In the genomic region with DNA sequence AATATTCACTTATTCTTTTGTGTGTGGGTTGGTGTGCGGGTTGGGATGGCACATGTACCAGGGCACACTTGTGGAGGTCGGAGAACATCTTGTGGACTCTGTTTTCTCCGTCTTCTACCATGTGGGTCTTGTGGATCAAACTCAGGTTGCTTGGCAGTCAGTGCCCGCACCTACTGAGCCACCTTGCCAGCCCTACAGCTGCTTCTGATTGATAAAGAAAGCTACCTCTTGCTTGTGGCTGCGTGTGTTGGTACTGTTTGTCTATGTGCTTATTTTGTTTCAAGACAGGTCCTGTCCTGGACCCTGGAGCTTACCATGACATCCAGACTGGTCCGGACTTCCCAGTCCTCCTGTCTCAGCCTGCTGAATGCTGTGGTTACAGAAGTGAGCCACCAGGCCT, we compare ENCODE assay signal across 37 mouse cellular contexts. TPM values are rescaled to one million over a fixed set of nuclear protein-coding genes. Genes with fewer than 3 reads are reported as not detected.
DNase-seq lines count a peak whose midpoint lies in the region; ATAC-seq and TF ChIP-seq lines count a peak whose summit lies in the region.
"Had no signal": no experiment of that assay in that cellular context is flagged by ENCODE, and none has a peak within 500 bp of the region (broad histone marks: within the 10 kb centered on the region; RNA-seq: fewer than 3 reads in every experiment).

No protein-coding gene starts in this region.

- H3K4me1 ChIP-seq in liver, embryonic 12.5 days: peaks cover 28% of the 10 kb centered on the region
- H3K4me1 ChIP-seq in liver, postnatal 0 days (ENCODE audit: insufficient read depth): no peaks in the 10 kb centered on the region

- H3K9me3 ChIP-seq in liver, embryonic 12.5 days (replicated peaks): no peaks in the 10 kb centered on the region
- H3K9me3 ChIP-seq in liver, postnatal 0 days (ENCODE audit: low read length): no peaks in the 10 kb centered on the region
- H3K9me3 ChIP-seq: forebrain, embryonic 13.5 days; intestine, embryonic 15.5 days; limb, embryonic 13.5 days had no signal

- H3K27me3 ChIP-seq in liver, embryonic 12.5 days (replicated peaks): peaks cover 16% of the 10 kb centered on the region
- H3K27me3 ChIP-seq in liver, postnatal 0 days (ENCODE audit: insufficient read depth, low read length): 0 out of 2 replicates have a peak, but pooled peaks cover 5% of the 10 kb centered on the region
- H3K27me3 ChIP-seq: intestine, embryonic 15.5 days; limb, embryonic 13.5 days had no signal

- peak; percentile 66; the same call in 1 of the 2 replicates for TF ChIP-seq EP300 in liver, postnatal 0 days (IDR thresholded peaks at IDR 0.05; ENCODE audit: low read depth)

- no peak overlapping the region for H3K9ac ChIP-seq in liver, embryonic 12.5 days
- H3K9ac ChIP-seq in liver, postnatal 0 days (replicated peaks): no peak overlapping the region
- H3K9ac ChIP-seq: forebrain, embryonic 13.5 days; intestine, embryonic 15.5 days; limb, embryonic 13.5 days had no signal

- WGBS in liver, embryonic 12.5 days (ENCODE audit: insufficient replicate concordance): 48% methylated on average over 6 of the region's 6 CpGs
- 65% methylated on average over 6 of the region's 6 CpGs for WGBS in liver, postnatal 0 days (ENCODE audit: insufficient replicate concordance)

- peak; percentile 47 to 77 for DNase-seq in spleen, postnatal 10 days (ENCODE audit: low spot score in 2 of 2)
- DNase-seq in spleen, adult 12 weeks (ENCODE audit: low spot score): no peak
- no peak for DNase-seq in liver, postnatal 0 days
- no peak for DNase-seq in embryo, embryonic 9.5 days (ENCODE audit: extremely low spot score)
- DNase-seq in urinary bladder, postnatal 25 days (ENCODE audit: low spot score): no peak
- no peak for DNase-seq in left cerebral cortex, adult 18-20 months (ENCODE audit: low spot score in 2 of 2)
- DNase-seq: adrenal gland, adult 8-10 months; cerebellum, adult 9-10 months; gastrocnemius, postnatal 14 days; heart, postnatal 14 days; kidney, adult 2 months; kidney, postnatal 36 days; lung, adult 2 months; lung, postnatal 10 days; right cerebral cortex, postnatal 25 days; spleen, adult 18-20 months; thymus, adult 18-20 months; thymus, postnatal 25 days had no signal

- no peak overlapping the region for H3K4me2 ChIP-seq in liver, embryonic 12.5 days
- H3K4me2 ChIP-seq in liver, postnatal 0 days (ENCODE audit: low read depth, low read length): no peak overlapping the region
- H3K4me2 ChIP-seq: forebrain, embryonic 13.5 days; intestine, embryonic 15.5 days; limb, embryonic 13.5 days; midbrain, embryonic 11.5 days had no signal

- H3K27ac ChIP-seq in liver, embryonic 12.5 days: peak overlapping the region; percentile 61
- H3K27ac ChIP-seq in liver, postnatal 0 days (ENCODE audit: low read depth): no peak overlapping the region
- H3K27ac ChIP-seq: forebrain, embryonic 13.5 days; hindbrain, postnatal 0 days; intestine, embryonic 15.5 days; limb, embryonic 13.5 days; macrophage; stomach, postnatal 0 days had no signal

- ATAC-seq in liver, embryonic 12.5 days: peak; percentile 76
- ATAC-seq in liver, postnatal 0 days: peak; percentile 85
- ATAC-seq: activated CD4-positive, CD25-positive, alpha-beta regulatory T cell, adult 4 months; CD4-positive, CD25-positive, alpha-beta regulatory T cell, adult 4 months; forebrain, embryonic 13.5 days; hindbrain, postnatal 0 days; intestine, embryonic 15.5 days; midbrain, embryonic 16.5 days had no signal

- no peaks in the 10 kb centered on the region for H3K36me3 ChIP-seq in liver, embryonic 12.5 days
- H3K36me3 ChIP-seq in liver, postnatal 0 days (replicated peaks; ENCODE audit: insufficient read depth, low read length): no peaks in the 10 kb centered on the region
- H3K36me3 ChIP-seq: intestine, embryonic 15.5 days; limb, embryonic 13.5 days had no signal

- no peak for TF ChIP-seq CTCF in liver, postnatal 0 days (IDR thresholded peaks at IDR 0.05; ENCODE audit: low read depth)

- no peak overlapping the region for H3K4me3 ChIP-seq in liver, embryonic 12.5 days
- no peak overlapping the region for H3K4me3 ChIP-seq in liver, postnatal 0 days (ENCODE audit: low read depth, low read length)
- H3K4me3 ChIP-seq: forebrain, embryonic 13.5 days; intestine, embryonic 15.5 days; limb, embryonic 13.5 days had no signal

RNA-seq across cellular contexts. Expression of gene Ppp1r13b, which starts 15.2 kb away (rescaled TPM):
- polyA plus RNA-seq in liver, embryonic 12.5 days (2016; fragmentation: Nextera tagmentation; extraction: Ambion mirVana): 7.3 and 8.1 TPM in 2 replicates
- polyA plus RNA-seq in liver, postnatal 0 days (2015; fragmentation: Nextera tagmentation; extraction: Ambion mirVana): 4.3 and 4.5 TPM in 2 replicates
- total RNA-seq in left cerebral cortex, adult 18-20 months (2021): 10 to 100 TPM; 58.8 to 67.3 TPM

RNA-seq across cellular contexts. Expression of gene Atp5mpl, which starts 43.7 kb away (rescaled TPM):
- 593 and 604 TPM in 2 replicates for polyA plus RNA-seq in liver, embryonic 12.5 days (2016; fragmentation: Nextera tagmentation; extraction: Ambion mirVana)
- polyA plus RNA-seq in liver, postnatal 0 days (2015; fragmentation: Nextera tagmentation; extraction: Ambion mirVana): 676 and 694 TPM in 2 replicates
- 100 to 1,000 TPM; 353 to 384 TPM for total RNA-seq in left cerebral cortex, adult 18-20 months (2021)

RNA-seq across cellular contexts. Expression of gene Tdrd9, which starts 48.2 kb away (rescaled TPM):
- 0.04 and 0.10 TPM in 2 replicates for polyA plus RNA-seq in liver, embryonic 12.5 days (2016; fragmentation: Nextera tagmentation; extraction: Ambion mirVana)
- 0.15 and 0.21 TPM in 2 replicates for polyA plus RNA-seq in liver, postnatal 0 days (2015; fragmentation: Nextera tagmentation; extraction: Ambion mirVana)
- total RNA-seq in left cerebral cortex, adult 18-20 months (2021): under 1 TPM; 0.26 to 0.33 TPM
- total RNA-seq: granulocyte monocyte progenitor cell, adult 5-6 weeks; neutrophil, adult 5-6 weeks had no signal
- polyA plus RNA-seq: activated CD4-positive, CD25-positive, alpha-beta regulatory T cell, adult 4 months; CD4-positive, CD25-positive, alpha-beta regulatory T cell, adult 4 months; kidney, adult 2 months; macrophage had no signal

RNA-seq across cellular contexts. Expression of gene Rd3l, which starts 58.0 kb away (rescaled TPM):
- polyA plus RNA-seq in liver, embryonic 12.5 days (2016; fragmentation: Nextera tagmentation; extraction: Ambion mirVana): not detected in 2 replicates
- not detected in 2 replicates for polyA plus RNA-seq in liver, postnatal 0 days (2015; fragmentation: Nextera tagmentation; extraction: Ambion mirVana)
- under 1 TPM in 1 of 2 experiments, not detected in 1; 0.37 TPM for total RNA-seq in left cerebral cortex, adult 18-20 months (2021)
- total RNA-seq: adrenal gland, adult 8-10 months; adrenal gland, postnatal 4 days; gastrocnemius, postnatal 14 days; granulocyte monocyte progenitor cell, adult 5-6 weeks; left cerebral cortex, postnatal 14 days; neutrophil, adult 5-6 weeks had no signal
- polyA plus RNA-seq: activated CD4-positive, CD25-positive, alpha-beta regulatory T cell, adult 4 months; CD4-positive, CD25-positive, alpha-beta regulatory T cell, adult 4 months; embryonic facial prominence, embryonic 14.5 days; forebrain, embryonic 13.5 days; hindbrain, embryonic 11.5 days; hindbrain, postnatal 0 days; intestine, embryonic 15.5 days; kidney, adult 2 months; kidney, embryonic 16.5 days; limb, embryonic 13.5 days; lung, adult 2 months; macrophage; midbrain, embryonic 11.5 days; midbrain, embryonic 16.5 days; neural tube, embryonic 11.5 days had no signal

Comparison
In these comparisons a context has a peak if more than half of its experiments do, and no peak if none do; other contexts are left out.
1. DNase-seq: peak in spleen, postnatal 10 days (2 of 2); none in spleen, adult 12 weeks (single experiment), liver, postnatal 0 days (single experiment), embryo, embryonic 9.5 days (single experiment), urinary bladder, postnatal 25 days (single experiment) and left cerebral cortex, adult 18-20 months (0 of 2).